Mouse (Mus musculus): ENCODE data around the gene Zfyve21.

DNA sequence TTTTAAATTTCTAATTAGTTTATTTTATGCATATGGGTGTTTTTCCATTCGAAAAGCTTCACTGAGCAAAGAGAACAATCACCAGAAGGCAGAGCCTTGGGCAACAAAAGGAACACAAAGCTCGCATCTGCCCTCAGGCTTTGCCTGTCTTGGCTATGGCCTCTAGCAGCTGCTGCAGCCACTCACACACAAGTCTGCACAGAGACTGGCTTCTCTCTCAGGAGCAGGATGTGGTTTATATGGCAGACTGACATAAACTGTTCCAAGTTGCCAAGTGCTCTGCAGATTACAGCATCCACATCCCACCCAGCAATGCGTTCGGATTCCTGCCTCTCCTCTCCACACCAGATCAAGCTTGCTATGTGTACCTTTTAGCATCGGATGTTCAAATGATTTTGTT is 37.8 kb downstream of the Zfyve21 start:
- TF ChIP-seq GATA1 (IDR thresholded peaks at IDR 0.05; ENCODE audit: borderline replicate concordance, low read length) (no peak), FLI1 (IDR thresholded peaks at IDR 0.05; ENCODE audit: low read length) (no peak)
